Mouse (Mus musculus) cortical plate, adult 2 months (tissue): ENCODE measurements around the gene Olfr65.

Experiments used
- CTCF ChIP-seq: fragments of 200-500 bp; IDR thresholded peaks from 2 replicates; pipeline ENCODE4 v1.5.1; 2011; ENCODE audit warnings: mild to moderate bottlenecking, control low read depth, low read length; ENCODE audit not compliant: insufficient read depth; ENCODE audit errors: extremely low read depth
- POLR2A ChIP-seq: fragments of 200-500 bp; IDR thresholded peaks from 2 replicates; pipeline ENCODE4 v1.6.1; 2011; ENCODE audit warnings: mild to moderate bottlenecking, low read length, control low read depth; ENCODE audit not compliant: insufficient read depth; ENCODE audit errors: extremely low read depth

DNA sequence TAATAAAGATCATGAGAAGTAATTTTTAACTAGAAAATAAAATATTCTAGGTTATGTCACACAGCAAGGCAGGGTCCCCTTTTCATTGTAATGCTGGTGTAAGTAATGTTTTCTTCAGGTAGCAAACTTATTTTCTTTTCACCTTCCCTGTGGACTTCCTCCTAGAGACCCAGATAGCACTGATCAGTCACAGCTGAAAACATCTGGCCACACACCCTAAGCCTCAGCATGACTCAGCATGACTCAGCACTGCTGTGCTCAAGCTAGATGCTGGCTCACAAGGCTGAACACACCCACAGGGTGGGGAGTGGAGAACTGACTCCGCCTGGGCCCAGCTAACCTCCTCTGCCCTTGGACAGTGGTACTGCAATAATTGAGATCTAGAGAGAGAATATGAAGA is 42.4 kb upstream of the Olfr65 start:
- no peak for TF ChIP-seq POLR2A
- no peak for TF ChIP-seq CTCF
